Mouse (Mus musculus) C2C12 (cell line): ENCODE measurements around the gene Ech1.

Source experiments
- CEBPB ChIP-seq: IDR thresholded peaks from one replicate; pipeline ENCODE4 v1.6.1; 2011; ENCODE audit warnings: low read depth, mild to moderate bottlenecking, control low read depth, moderate library complexity
- CTCF ChIP-seq: IDR thresholded peaks from one replicate; pipeline ENCODE4 v1.5.1; 2011; ENCODE audit not compliant: control insufficient read depth, insufficient read depth, insufficient read length
- FOSL1 ChIP-seq: IDR thresholded peaks from one replicate; pipeline ENCODE4 v1.8.0; 2011; ENCODE audit warnings: mild to moderate bottlenecking, low read length; ENCODE audit not compliant: poor library complexity, insufficient read depth, severe bottlenecking
- MAX ChIP-seq: IDR thresholded peaks from one replicate; pipeline ENCODE4 v1.6.1; 2011; ENCODE audit warnings: mild to moderate bottlenecking, control low read depth

- no peak for TF ChIP-seq FOSL1
- no peak for TF ChIP-seq CTCF
- TF ChIP-seq CEBPB = no peak
- TF ChIP-seq MAX = no peak
Observed at GRCm38 (mm10) chr7:28794496-28794895, 30.5 kb upstream of the Ech1 start.
